Mouse (Mus musculus): ENCODE results near the gene Tbx19. TPM values are rescaled to one million over a fixed set of nuclear protein-coding genes. Genes with fewer than 3 reads are reported as not detected.

The Tbx19 gene
- total RNA-seq, 2 experiments from 2014 or later, result not detected

- no peak for DNase-seq (ENCODE audit: low spot score in 2 of 2)
These were observed 41.4 kb downstream of the Tbx19 start for GRCm38 (mm10) chr1:165119011-165119726.

GRCm38 (mm10) chr1:165114460-165115175 lies 46.0 kb downstream of the Tbx19 start:
- no peak for DNase-seq (ENCODE audit: low spot score in 2 of 2)

- no peak for DNase-seq (ENCODE audit: low spot score in 2 of 2)
These were observed 46.9 kb downstream of the Tbx19 start for GRCm38 (mm10) chr1:165113700-165114099.

GRCm38 (mm10) chr1:165110659-165111058 lies 49.9 kb downstream of the Tbx19 start:
- DNase-seq (ENCODE audit: low spot score in 2 of 2), result no peak

GRCm38 (mm10) chr1:165109135-165109534 lies 51.4 kb downstream of the Tbx19 start:
- no peak for DNase-seq (ENCODE audit: low spot score in 2 of 2)

- DNase-seq (ENCODE audit: low spot score in 2 of 2), result no peak
These were observed 52.1 kb downstream of the Tbx19 start for GRCm38 (mm10) chr1:165108477-165108876.

GRCm38 (mm10) chr1:165106011-165106385 lies 54.6 kb downstream of the Tbx19 start:
- DNase-seq (ENCODE audit: low spot score in 2 of 2), result no peak

- no peak for DNase-seq (ENCODE audit: low spot score in 2 of 2)
These were observed 55.1 kb downstream of the Tbx19 start for GRCm38 (mm10) chr1:165105270-165106010.

GRCm38 (mm10) chr1:165104707-165105259 lies 55.8 kb downstream of the Tbx19 start:
- DNase-seq (ENCODE audit: low spot score in 2 of 2), result no peak

GRCm38 (mm10) chr1:165099569-165099968 lies 61.0 kb downstream of the Tbx19 start:
- no peak for DNase-seq (ENCODE audit: low spot score in 2 of 2)

- DNase-seq (ENCODE audit: low spot score in 2 of 2), result no peak
These were observed 65.7 kb downstream of the Tbx19 start for GRCm38 (mm10) chr1:165094871-165095270.

GRCm38 (mm10) chr1:165091721-165092120 lies 68.9 kb downstream of the Tbx19 start:
- no peak for DNase-seq (ENCODE audit: low spot score in 2 of 2)

- no peak for DNase-seq (ENCODE audit: low spot score in 2 of 2)
These were observed 71.0 kb downstream of the Tbx19 start for GRCm38 (mm10) chr1:165089556-165089955.

Other genes starting within 250 kb of the Tbx19 start
- 1 to 10 TPM in 1 of 2 experiments, not detected in 1; 1.1 TPM for gene Xcl1, start 225.2 kb downstream of the Tbx19 start, total RNA-seq (2021)
- 10 to 100 TPM; 26.6 to 28.3 TPM for gene Sft2d2, start 33.7 kb upstream of the Tbx19 start, total RNA-seq (2021)
- gene Tiprl, start 76.2 kb upstream of the Tbx19 start, total RNA-seq (2021), result 10 to 100 TPM; 54.2 to 54.4 TPM
- 1 to 10 TPM; 4.2 to 5.6 TPM for gene Gpr161, start 135.0 kb upstream of the Tbx19 start, total RNA-seq (2021)